Mouse (Mus musculus) myocyte (in vitro differentiated cells): Measurements from ENCODE around the gene Cuedc2. TPM values are rescaled to one million over a fixed set of nuclear protein-coding genes. Genes with fewer than 3 reads are reported as not detected.

Source experiments
- H3K27me3 ChIP-seq: one replicate; pipeline ENCODE4 v1.6.1; 2011; ENCODE audit not compliant: control insufficient read depth, insufficient read depth, insufficient read length
- H3K36me3 ChIP-seq: one replicate; pipeline ENCODE4 v1.6.1; 2011; ENCODE audit not compliant: control insufficient read depth, insufficient read depth
- H3K4me2 ChIP-seq: one replicate; pipeline ENCODE4 v1.6.1; 2011; ENCODE audit warnings: low read depth, control low read depth
- H3K4me3 ChIP-seq: one replicate; pipeline ENCODE4 v1.5.1; 2011; ENCODE audit warnings: mild to moderate bottlenecking, control low read depth, moderate library complexity
- H3K79me2 ChIP-seq: one replicate; pipeline ENCODE4 v1.6.1; 2011; ENCODE audit not compliant: control insufficient read depth, insufficient read depth
- H3ac ChIP-seq: one replicate; pipeline ENCODE4 v1.6.1; 2011; ENCODE audit not compliant: control insufficient read depth, insufficient read length
- CEBPB ChIP-seq: IDR thresholded peaks from 2 replicates; pipeline ENCODE4 v1.6.1; 2011; ENCODE audit warnings: mild to moderate bottlenecking, moderate library complexity; ENCODE audit not compliant: poor library complexity, insufficient read depth, severe bottlenecking
- E2F4 ChIP-seq: IDR thresholded peaks from one replicate; pipeline ENCODE4 v1.6.1; 2011; ENCODE audit warnings: mild to moderate bottlenecking, control low read depth, moderate library complexity; ENCODE audit not compliant: insufficient read depth
- MAX ChIP-seq: IDR thresholded peaks from one replicate; pipeline ENCODE4 v1.6.1; 2011; ENCODE audit warnings: low read depth, mild to moderate bottlenecking, control low read depth
- MYOD1 ChIP-seq, 3 experiments: IDR thresholded peaks; one replicate each; pipeline ENCODE4 v1.6.1; 2011; ENCODE audit warnings: control low read depth in 2 of 3, low read depth in 2 of 3, mild to moderate bottlenecking in 2 of 3, moderate library complexity in 1 of 3; ENCODE audit not compliant: insufficient read length in 2 of 3, control insufficient read depth in 1 of 3
- MYOG ChIP-seq, 3 experiments: IDR thresholded peaks; one replicate each; pipeline ENCODE4 v1.6.1; 2011; ENCODE audit warnings: control low read depth in 2 of 3, low read depth in 2 of 3, mild to moderate bottlenecking in 2 of 3; ENCODE audit not compliant: insufficient read length in 2 of 3, control insufficient read depth in 1 of 3, insufficient read depth in 1 of 3
- POLR2A ChIP-seq: IDR thresholded peaks from one replicate; pipeline ENCODE4 v1.6.1; 2011; ENCODE audit warnings: low read depth, mild to moderate bottlenecking, control low read depth, moderate library complexity; ENCODE audit not compliant: insufficient read length
- POLR2AphosphoS2 ChIP-seq: IDR thresholded peaks from one replicate; pipeline ENCODE4 v1.6.1; 2011; ENCODE audit warnings: low read depth, control low read depth; ENCODE audit not compliant: insufficient read length
- REST ChIP-seq: IDR thresholded peaks from one replicate; pipeline ENCODE4 v1.6.1; 2011; ENCODE audit warnings: mild to moderate bottlenecking, control low read depth, moderate library complexity; ENCODE audit not compliant: insufficient read depth, insufficient read length
- SRF ChIP-seq: IDR thresholded peaks from one replicate; pipeline ENCODE4 v1.6.1; 2011; ENCODE audit warnings: low read depth; ENCODE audit not compliant: control insufficient read depth, insufficient read length
- TCF12 ChIP-seq: IDR thresholded peaks from one replicate; pipeline ENCODE4 v1.6.1; 2011; ENCODE audit warnings: mild to moderate bottlenecking, control low read depth; ENCODE audit not compliant: poor library complexity, insufficient read depth, severe bottlenecking
- TCF3 ChIP-seq: IDR thresholded peaks from one replicate; pipeline ENCODE4 v1.6.1; 2011; ENCODE audit warnings: low read depth, control low read depth; ENCODE audit not compliant: insufficient read length
- USF1 ChIP-seq: IDR thresholded peaks from one replicate; pipeline ENCODE4 v1.6.1; 2011; ENCODE audit warnings: low read depth, mild to moderate bottlenecking, control low read depth, moderate library complexity
- polyA plus RNA-seq: library from polyadenylated mRNA; unstranded; fragments of >200 nt; fragmentation: generic; extraction: Trizol; gene quantifications from one replicate; pipeline ENCODE4 v1.2.1, GENCODE M21; 2012; ENCODE audit warnings: missing spikeins

The Cuedc2 gene
- polyA plus RNA-seq, 1 experiment: 165 TPM

DNA sequence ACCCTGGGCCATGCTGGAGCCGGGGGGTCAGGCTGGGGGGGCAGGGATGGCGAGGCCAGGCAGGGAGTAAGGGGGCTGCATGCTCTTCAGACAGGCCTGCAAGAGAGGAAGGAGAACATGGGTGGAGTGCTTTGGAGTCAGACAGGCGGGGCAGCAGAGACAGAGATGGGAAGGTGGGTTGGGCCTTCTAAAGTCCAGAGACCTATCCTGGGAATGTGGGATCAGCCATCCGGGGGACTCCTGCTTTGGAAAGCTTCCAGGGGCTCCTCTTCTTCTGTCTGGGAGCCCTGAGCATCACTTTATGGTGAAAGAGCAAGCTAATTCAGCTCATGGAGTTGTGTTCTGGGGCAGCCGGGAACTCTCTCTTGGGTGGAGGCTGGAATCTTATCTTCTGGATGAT lies 13.6 kb downstream of the Cuedc2 start:
- Histone ChIP-seq H3ac (no peak overlapping the region), H3K79me2 (no peaks in the 10 kb centered on the region), H3K27me3 (peaks cover 34% of the 10 kb centered on the region), H3K4me3 (no peak overlapping the region), H3K4me2 (no peak overlapping the region), H3K36me3 (no peaks in the 10 kb centered on the region)
- TF ChIP-seq MAX (no peak), MYOG (IDR thresholded peaks at IDR 0.05; ENCODE audit: control insufficient read depth in 1 of 3, insufficient read depth in 1 of 3, insufficient read length in 2 of 3, low read depth in 2 of 3) (no peak), TCF12 (no peak), REST (no peak), TCF3 (no peak), MYOD1 (IDR thresholded peaks at IDR 0.05; ENCODE audit: control insufficient read depth in 1 of 3, insufficient read length in 2 of 3, low read depth in 2 of 3) (no peak)

GRCm38 (mm10) chr19:46324366-46324765 lies 14.1 kb downstream of the Cuedc2 start:
- Histone ChIP-seq H3K27me3 (peaks cover 34% of the 10 kb centered on the region), H3ac (no peak overlapping the region), H3K4me2 (no peak overlapping the region), H3K4me3 (no peak overlapping the region), H3K36me3 (no peaks in the 10 kb centered on the region), H3K79me2 (no peaks in the 10 kb centered on the region)
- TF ChIP-seq REST (no peak), CEBPB (no peak), USF1 (no peak), TCF12 (no peak), TCF3 (no peak)

- TF ChIP-seq REST (no peak), TCF12 (no peak), POLR2A (no peak), E2F4 (no peak), USF1 (no peak), TCF3 (no peak), MYOG (IDR thresholded peaks at IDR 0.05; ENCODE audit: control insufficient read depth in 1 of 3, insufficient read depth in 1 of 3, insufficient read length in 2 of 3, low read depth in 2 of 3) (no peak), MYOD1 (IDR thresholded peaks at IDR 0.05; ENCODE audit: control insufficient read depth in 1 of 3, insufficient read length in 2 of 3, low read depth in 2 of 3) (no peak)
- H3K27me3 ChIP-seq: peaks cover 34% of the 10 kb centered on the region
- no peaks in the 10 kb centered on the region for H3K36me3 ChIP-seq
- no peaks in the 10 kb centered on the region for H3K79me2 ChIP-seq
- no peak overlapping the region for H3ac ChIP-seq
- H3K4me2 ChIP-seq: no peak overlapping the region
- no peak overlapping the region for H3K4me3 ChIP-seq
Measured at GRCm38 (mm10) chr19:46323716-46324115, 14.8 kb downstream of the Cuedc2 start.

- H3K4me3 ChIP-seq: no peak overlapping the region
- no peak overlapping the region for H3ac ChIP-seq
- no peaks in the 10 kb centered on the region for H3K36me3 ChIP-seq
- TF ChIP-seq MAX: no peak
- no peak overlapping the region for H3K4me2 ChIP-seq
- peaks cover 38% of the 10 kb centered on the region for H3K27me3 ChIP-seq
- H3K79me2 ChIP-seq: no peaks in the 10 kb centered on the region
Measured at GRCm38 (mm10) chr19:46322996-46323572, 15.4 kb downstream of the Cuedc2 start.

DNA sequence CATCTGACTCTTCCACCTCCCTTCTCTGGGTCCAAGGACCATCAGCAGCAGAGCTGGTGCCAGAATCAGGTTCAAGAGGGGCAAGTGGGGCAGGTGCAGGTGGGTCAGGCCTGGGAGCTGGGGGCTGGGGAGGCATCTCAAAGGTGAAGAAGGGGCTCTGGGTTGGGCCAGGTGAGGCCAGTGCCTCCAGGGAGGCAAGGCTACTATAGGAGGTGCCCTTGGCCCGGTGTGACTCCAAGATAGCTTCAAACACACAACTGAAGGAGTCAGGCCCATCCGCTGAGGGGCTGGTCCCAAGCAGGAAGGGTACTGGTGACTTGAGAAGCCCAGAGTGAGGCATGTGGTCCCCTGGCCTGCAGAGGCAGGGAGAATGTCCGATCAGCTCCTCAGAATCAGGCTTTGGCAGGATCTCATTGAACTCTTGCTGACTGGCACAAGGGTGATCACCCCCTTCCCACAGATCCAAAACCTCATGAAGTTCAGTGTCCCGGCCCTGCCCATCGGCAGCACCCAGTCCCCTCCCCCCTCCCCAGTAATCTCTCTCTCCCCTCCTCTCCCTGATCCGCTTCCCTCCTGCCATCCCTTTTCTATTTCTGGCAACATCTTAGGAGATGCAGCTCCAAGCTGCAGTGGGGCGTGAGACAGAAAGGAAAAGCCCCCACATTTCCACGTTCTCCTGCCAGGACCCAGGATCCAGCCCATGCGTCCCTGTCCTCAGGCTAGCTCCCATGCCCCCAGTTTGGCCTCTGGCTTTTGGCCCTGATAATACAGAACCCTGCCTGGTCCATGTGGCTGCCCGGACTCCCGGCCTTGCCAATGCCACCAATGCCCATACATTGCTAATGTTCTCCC lies 16.1 kb downstream of the Cuedc2 start:
- no peaks in the 10 kb centered on the region for H3K79me2 ChIP-seq
- H3K4me3 ChIP-seq: no peak overlapping the region
- H3ac ChIP-seq: no peak overlapping the region
- TF ChIP-seq POLR2A (no peak), TCF12 (no peak), SRF (no peak), MAX (no peak), USF1 (no peak), REST (no peak), MYOG (IDR thresholded peaks at IDR 0.05; ENCODE audit: control insufficient read depth in 1 of 3, insufficient read depth in 1 of 3, insufficient read length in 2 of 3, low read depth in 2 of 3) (no peak), POLR2AphosphoS2 (no peak), TCF3 (no peak), MYOD1 (IDR thresholded peaks at IDR 0.05; ENCODE audit: control insufficient read depth in 1 of 3, insufficient read length in 2 of 3, low read depth in 2 of 3) (no peak), CEBPB (no peak), E2F4 (no peak)
- no peak overlapping the region for H3K4me2 ChIP-seq
- H3K36me3 ChIP-seq: no peaks in the 10 kb centered on the region
- peaks cover 45% of the 10 kb centered on the region for H3K27me3 ChIP-seq
